Mouse (Mus musculus) bone marrow, adult 2 months (tissue): ENCODE data around the gene Sarm1. TPM values are rescaled to one million over a fixed set of nuclear protein-coding genes. Genes with fewer than 3 reads are reported as not detected.
"Not testable (repeated sequence)": the region's sequence is repeated elsewhere in the genome, so short reads cannot be mapped to it uniquely, and the experiment has no call there.

Experiments
- H3K27ac ChIP-seq: fragments of 200-500 bp; 2 replicates; pipeline ENCODE4 v1.5.1; 2012; ENCODE audit warnings: low read depth, mild to moderate bottlenecking, control low read depth, inconsistent platforms, low read length; ENCODE audit not compliant: control insufficient read depth, poor library complexity, insufficient read depth
- H3K4me1 ChIP-seq: fragments of 200-500 bp; 2 replicates; pipeline ENCODE4 v1.6.1; 2011; ENCODE audit warnings: low read length; ENCODE audit not compliant: control insufficient read depth, insufficient read depth
- H3K4me3 ChIP-seq: fragments of 200-500 bp; replicated peaks from 2 replicates; pipeline ENCODE3; 2011; ENCODE audit warnings: mild to moderate bottlenecking, low read depth, low read length, control low read depth; ENCODE audit not compliant: control insufficient read depth
- CTCF ChIP-seq: fragments of 200-500 bp; IDR thresholded peaks from 2 replicates; pipeline ENCODE4 v1.5.1; 2011; ENCODE audit warnings: low read length, control low read depth; ENCODE audit not compliant: control insufficient read depth, insufficient read depth
- POLR2A ChIP-seq: fragments of 200-500 bp; IDR thresholded peaks from 2 replicates; pipeline ENCODE4 v1.6.1; 2011; ENCODE audit warnings: low read depth, mild to moderate bottlenecking, control low read depth, low read length, borderline replicate concordance; ENCODE audit not compliant: control insufficient read depth
- WGBS: fragments of 180-500 bp; shearing (Covaris S2); methylation state at CpG from one replicate; pipeline ENCODE4 v1.1.7; 2018; 5-methylcytosine and 5-hydroxymethylcytosine counted together
- polyA plus RNA-seq: library from polyadenylated mRNA; stranded (reverse); fragments of >200 nt; gene quantifications from 2 replicates; pipeline ENCODE4 v1.2.4, GENCODE M21; 2011; ENCODE audit warnings: low replicate concordance; ENCODE audit not compliant: missing spikeins, insufficient read depth, insufficient read length

Sarm1 gene
- polyA plus RNA-seq, 1 experiment: not detected

DNA sequence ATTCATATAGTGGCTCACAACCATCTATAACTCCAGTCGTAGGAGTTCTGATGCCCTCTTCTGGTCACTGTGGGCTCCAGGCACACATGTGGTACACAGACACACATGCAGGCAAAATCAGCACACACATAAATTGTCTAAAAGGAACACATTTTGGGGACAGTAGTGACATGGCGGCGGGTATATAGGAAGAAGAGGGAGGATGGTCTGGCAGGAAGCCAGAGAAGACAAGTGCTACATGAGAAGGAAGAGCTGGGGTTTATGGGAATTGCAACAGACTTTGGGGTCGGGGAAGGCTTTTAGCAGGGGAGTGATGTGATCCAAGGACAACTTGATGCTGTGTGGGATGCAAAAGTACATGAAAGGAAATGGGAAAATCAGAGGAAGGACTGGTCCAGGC is 37.0 kb upstream of the Sarm1 start:
- WGBS: 64% methylated on average over 4 of the region's 4 CpGs
- Histone ChIP-seq H3K4me3 (no peak overlapping the region), H3K4me1 (no peaks in the 10 kb centered on the region; the same call in 1 of the 2 replicates), H3K27ac (no peak overlapping the region)
- no peak for TF ChIP-seq POLR2A
- TF ChIP-seq CTCF: no peak

DNA sequence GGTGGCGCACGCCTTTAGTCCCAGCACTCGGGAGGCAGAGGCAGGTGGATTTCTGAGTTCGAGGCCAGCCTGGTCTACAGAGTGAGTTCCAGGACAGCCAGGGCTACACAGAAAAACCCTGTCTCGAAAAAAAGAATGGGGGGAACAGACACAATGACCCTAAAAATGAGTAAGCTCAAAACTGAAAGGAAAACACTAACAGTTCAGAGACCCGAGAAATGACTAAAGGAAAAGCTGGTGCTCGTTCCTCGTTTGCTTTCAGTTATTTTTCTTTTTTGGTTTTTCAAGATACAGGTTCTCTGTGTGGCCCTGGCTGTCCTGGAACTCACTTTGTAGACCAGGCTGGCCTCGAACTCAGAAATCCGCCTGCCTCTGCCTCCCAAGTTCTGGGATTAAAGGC is 34.0 kb upstream of the Sarm1 start:
- WGBS: 74% methylated on average over 10 of the region's 10 CpGs
- H3K4me1 ChIP-seq, H3K27ac ChIP-seq, H3K4me3 ChIP-seq: not testable (repeated sequence)

DNA sequence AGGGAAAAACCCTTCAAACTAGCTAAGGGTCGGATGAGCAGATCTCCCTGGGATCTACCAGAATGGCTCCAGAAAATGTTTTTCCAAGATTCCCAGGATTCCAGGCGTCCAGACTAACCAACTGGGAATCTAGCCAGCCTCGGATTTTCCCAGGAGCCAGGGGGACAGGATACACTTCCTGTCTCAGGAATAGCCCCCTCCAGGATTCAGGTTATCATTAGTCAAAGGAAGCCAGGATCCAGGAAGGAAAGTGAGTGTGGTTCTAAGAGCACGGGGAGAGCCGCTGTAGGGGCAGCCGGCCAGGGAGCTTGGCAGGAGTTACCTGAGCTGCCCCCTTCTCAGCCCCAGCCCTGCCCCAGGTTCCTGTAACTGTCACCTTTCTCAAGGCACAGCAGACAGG is 33.5 kb upstream of the Sarm1 start:
- 78% methylated on average over 6 of the region's 6 CpGs for WGBS
- no peak overlapping the region for H3K4me3 ChIP-seq
- H3K27ac ChIP-seq: no peak overlapping the region
- TF ChIP-seq CTCF (no peak), POLR2A (no peak)
- no peaks in the 10 kb centered on the region; the same call in 1 of the 2 replicates for H3K4me1 ChIP-seq

DNA sequence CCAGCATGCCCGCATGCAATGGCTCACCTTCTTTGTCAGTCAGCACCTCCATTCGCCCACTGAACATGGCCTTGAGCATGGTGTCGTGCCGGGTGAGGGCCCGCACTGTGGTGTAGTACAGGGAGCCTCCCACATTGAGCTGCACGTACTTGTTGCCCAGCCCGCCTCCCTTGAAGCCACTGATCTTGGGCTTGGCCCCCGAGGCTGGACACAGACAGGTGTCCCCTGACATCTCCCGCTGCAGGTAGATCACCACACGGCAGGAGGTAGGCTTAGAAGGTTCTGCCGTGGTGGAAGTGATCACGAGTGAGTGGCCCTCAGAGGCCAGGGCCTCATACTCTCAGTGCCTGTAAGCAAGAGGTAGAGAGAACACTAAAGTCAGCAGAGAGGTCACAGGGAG is 32.4 kb upstream of the Sarm1 start:
- Histone ChIP-seq H3K27ac (no peak overlapping the region), H3K4me3 (no peak overlapping the region), H3K4me1 (no peaks in the 10 kb centered on the region; the same call in 1 of the 2 replicates)
- 82% methylated on average over 12 of the region's 12 CpGs for WGBS
- TF ChIP-seq CTCF (no peak), POLR2A (no peak)

DNA sequence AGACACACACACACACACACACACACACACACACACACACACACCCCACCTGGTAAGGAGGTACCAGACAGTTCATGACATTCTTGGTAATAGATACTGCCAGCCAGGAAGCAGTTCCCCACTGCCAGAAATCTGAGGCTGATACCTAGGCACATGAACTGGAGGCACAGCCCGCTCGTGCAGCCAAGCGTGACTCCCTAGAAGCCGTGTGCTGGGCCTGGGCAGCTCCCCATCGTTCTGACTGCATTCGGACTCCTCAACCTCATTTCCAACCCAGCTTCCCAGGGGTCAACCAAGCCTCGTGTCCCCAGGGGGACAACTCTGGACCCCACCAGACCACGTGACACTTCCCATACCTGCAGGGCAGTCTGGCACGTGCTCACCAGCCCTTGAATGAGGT is 31.2 kb upstream of the Sarm1 start:
- H3K4me3 ChIP-seq: no peak overlapping the region
- no peak overlapping the region for H3K27ac ChIP-seq
- WGBS: 87% methylated on average over 9 of the region's 9 CpGs
- TF ChIP-seq CTCF: no peak
- TF ChIP-seq POLR2A: no peak
- H3K4me1 ChIP-seq: no peaks in the 10 kb centered on the region

DNA sequence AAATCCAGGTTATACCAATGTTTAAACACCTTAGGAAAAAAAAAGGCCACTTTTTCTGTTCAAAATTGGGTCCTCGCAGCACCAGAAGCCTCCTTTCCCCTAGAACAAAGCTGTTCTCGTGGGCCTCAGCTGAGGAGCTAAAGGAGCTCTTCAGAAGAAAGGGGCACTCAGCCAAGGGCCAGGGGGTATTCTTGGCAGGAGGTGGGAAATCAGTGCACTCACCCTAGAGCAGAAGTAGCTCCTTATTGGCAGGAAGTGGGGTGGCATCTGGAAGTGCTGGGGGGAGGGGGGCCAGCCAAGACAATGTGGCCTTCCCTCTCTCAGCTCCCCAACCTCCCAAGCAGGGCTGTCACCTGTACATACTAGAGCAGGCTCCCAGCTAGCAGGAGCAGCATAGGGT is 27.3 kb upstream of the Sarm1 start:
- WGBS: 49% methylated on average over 2 of the region's 2 CpGs
- Histone ChIP-seq H3K27ac (no peak overlapping the region), H3K4me3 (no peak overlapping the region), H3K4me1 (no peaks in the 10 kb centered on the region)
- TF ChIP-seq POLR2A (no peak), CTCF (no peak)

DNA sequence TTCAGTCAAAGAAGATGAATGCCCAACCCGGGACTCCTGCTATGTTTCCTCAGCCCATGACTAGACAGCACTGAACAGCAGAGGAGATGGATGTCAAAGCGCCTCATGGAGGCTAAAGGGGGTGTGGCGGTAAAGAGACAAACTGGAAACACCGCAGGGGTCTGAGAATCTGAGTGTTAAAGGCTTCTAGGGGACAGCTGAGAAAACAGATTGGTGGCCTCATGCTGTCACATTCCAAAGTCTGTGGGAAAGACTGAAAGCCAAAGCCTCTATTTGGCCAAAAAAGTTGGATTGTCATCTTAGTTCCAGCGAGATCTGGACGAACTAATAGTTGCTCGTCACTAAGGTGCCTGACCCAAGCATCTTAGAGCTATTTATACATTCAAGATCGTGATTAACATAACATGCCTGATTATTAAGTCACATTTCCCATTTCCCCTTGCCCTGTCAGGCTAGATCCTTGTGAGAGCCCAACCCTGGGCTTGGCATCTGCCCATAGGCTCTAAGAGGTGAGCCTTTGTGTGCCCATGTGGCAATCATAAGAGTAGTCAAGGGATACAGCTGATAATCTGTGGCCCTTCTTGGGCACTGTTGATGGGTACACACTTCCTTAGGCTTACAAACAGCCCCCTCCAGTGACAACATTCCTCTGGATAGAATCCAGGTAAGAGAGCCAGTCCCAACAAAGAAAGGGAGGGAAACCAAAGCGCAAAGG is 25.8 kb upstream of the Sarm1 start:
- no peaks in the 10 kb centered on the region for H3K4me1 ChIP-seq
- TF ChIP-seq CTCF: no peak
- no peak for TF ChIP-seq POLR2A
- no peak overlapping the region for H3K27ac ChIP-seq
- WGBS: 88% methylated on average over 9 of the region's 9 CpGs
- H3K4me3 ChIP-seq: no peak overlapping the region

DNA sequence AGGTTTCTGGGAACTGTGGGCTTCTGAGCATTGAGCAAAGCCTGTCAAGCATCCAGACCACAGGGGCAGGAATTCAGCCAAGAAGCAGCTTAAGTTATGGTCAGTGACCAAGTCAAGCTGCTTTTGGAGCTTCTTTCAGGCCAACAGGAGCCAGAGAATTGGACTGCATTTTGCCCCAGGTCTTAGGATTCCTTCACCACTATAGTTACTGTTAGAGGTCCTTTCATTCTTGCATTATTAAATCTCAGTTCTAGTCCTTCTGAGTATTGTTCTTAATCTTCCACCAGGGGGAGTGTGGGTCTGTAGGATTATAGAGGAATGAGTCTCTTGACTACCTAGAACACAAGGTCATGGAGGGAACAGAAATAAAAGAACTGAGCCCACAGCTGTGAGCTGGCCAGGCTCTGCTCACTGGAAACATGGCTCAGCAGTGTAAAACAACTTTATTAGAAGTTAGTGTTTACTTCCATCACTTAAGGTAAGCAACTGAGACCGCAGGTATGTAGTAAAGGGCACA is 25.0 kb upstream of the Sarm1 start:
- TF ChIP-seq CTCF (no peak), POLR2A (no peak)
- 91% methylated on average over 1 of the region's 1 CpGs for WGBS
- H3K4me1 ChIP-seq: no peaks in the 10 kb centered on the region

DNA sequence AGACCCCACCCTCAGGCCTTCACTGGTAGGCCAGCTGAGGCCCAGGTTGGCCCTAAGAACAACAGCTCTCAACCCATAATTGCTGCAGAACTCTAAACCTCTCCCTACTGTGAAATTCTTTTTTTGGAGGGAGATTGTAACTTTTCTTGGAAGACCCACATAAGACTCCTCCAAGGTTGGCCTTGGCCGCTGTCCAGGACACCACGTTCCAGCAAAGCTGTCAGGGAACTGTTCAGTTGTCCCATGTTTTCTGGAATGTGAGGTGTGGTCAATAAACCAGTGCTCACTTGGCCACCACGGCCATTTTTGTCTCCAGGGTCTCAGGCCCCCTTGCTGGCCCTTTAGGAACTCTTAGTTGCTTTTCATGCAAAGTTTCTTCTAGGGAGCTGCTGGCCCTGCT is 24.3 kb upstream of the Sarm1 start:
- WGBS: 83% methylated on average over 3 of the region's 3 CpGs
- H3K27ac ChIP-seq: no peak overlapping the region

More for the DNA sequence above, 25.0 kb upstream of the Sarm1 start:
- no peak overlapping the region for H3K4me3 ChIP-seq
- no peak overlapping the region for H3K27ac ChIP-seq

More for the DNA sequence above, 24.3 kb upstream of the Sarm1 start:
- H3K4me1 ChIP-seq: no peaks in the 10 kb centered on the region
- no peak overlapping the region for H3K4me3 ChIP-seq
- TF ChIP-seq POLR2A: no peak
- no peak for TF ChIP-seq CTCF
